Mouse (Mus musculus) liver, embryonic 13.5 days (tissue): ENCODE measurements around the gene Spryd7. TPM values are rescaled to one million over a fixed set of nuclear protein-coding genes. Genes with fewer than 3 reads are reported as not detected.
A peak's percentile ranks its signal among the peaks of the same experiment; 100 is the strongest.
"Not testable (repeated sequence)": the region's sequence is repeated elsewhere in the genome, so short reads cannot be mapped to it uniquely, and the experiment has no call there.

Experiments
- ATAC-seq: fragments of 200-750 bp; cut with Nextera tagmentation; 2 replicates; pipeline ENCODE4 v1.8.0; 2017; ENCODE audit warnings: low read depth, mild to moderate bottlenecking, moderate number of reproducible peaks, moderate library complexity
- DNase-seq: peaks from one replicate; pipeline ENCODE4 v3.0.0; 2022
- H3K27ac ChIP-seq: fragments of 300-500 bp; sonication (generic); 2 replicates; pipeline ENCODE4 v1.5.1; 2015; ENCODE audit warnings: moderate library complexity, mild to moderate bottlenecking, inconsistent platforms
- H3K27me3 ChIP-seq: fragments of 300-500 bp; sonication (generic); 2 replicates; pipeline ENCODE4 v1.6.1; 2015; ENCODE audit warnings: mild to moderate bottlenecking, inconsistent platforms
- H3K36me3 ChIP-seq: fragments of 300-500 bp; sonication (generic); 2 replicates; pipeline ENCODE4 v1.6.1; 2015; ENCODE audit warnings: mild to moderate bottlenecking, inconsistent platforms
- H3K4me1 ChIP-seq: fragments of 300-500 bp; sonication (generic); replicated peaks from 2 replicates; pipeline ENCODE4 v1.6.1; 2015; ENCODE audit warnings: inconsistent platforms
- H3K4me2 ChIP-seq: fragments of 300-500 bp; sonication (generic); 2 replicates; pipeline ENCODE4 v1.6.1; 2015; ENCODE audit warnings: inconsistent platforms, mild to moderate bottlenecking, moderate library complexity
- H3K4me3 ChIP-seq: fragments of 300-500 bp; sonication (generic); replicated peaks from 2 replicates; pipeline ENCODE4 v1.5.1; 2015; ENCODE audit warnings: mild to moderate bottlenecking, inconsistent platforms
- H3K9ac ChIP-seq: fragments of 300-500 bp; sonication (generic); 2 replicates; pipeline ENCODE4 v1.6.1; 2015; ENCODE audit warnings: mild to moderate bottlenecking, inconsistent platforms
- H3K9me3 ChIP-seq: fragments of 300-500 bp; sonication (generic); replicated peaks from 2 replicates; pipeline ENCODE4 v1.6.1; 2016; ENCODE audit warnings: inconsistent platforms
- WGBS: fragments of 180-500 bp; shearing (Covaris S2); methylation state at CpG from one replicate; pipeline ENCODE4 v1.1.7; 2015; ENCODE audit not compliant: insufficient replicate concordance; 5-methylcytosine and 5-hydroxymethylcytosine counted together
- polyA plus RNA-seq: library from polyadenylated mRNA; unstranded; fragments of >200 nt; fragmentation: Nextera tagmentation; extraction: Ambion mirVana; gene quantifications from 2 replicates; pipeline ENCODE4 v1.2.1, GENCODE M21; 2015

Gene Spryd7
- polyA plus RNA-seq, 1 experiment from 2014 or later: 13.2 TPM

DNA sequence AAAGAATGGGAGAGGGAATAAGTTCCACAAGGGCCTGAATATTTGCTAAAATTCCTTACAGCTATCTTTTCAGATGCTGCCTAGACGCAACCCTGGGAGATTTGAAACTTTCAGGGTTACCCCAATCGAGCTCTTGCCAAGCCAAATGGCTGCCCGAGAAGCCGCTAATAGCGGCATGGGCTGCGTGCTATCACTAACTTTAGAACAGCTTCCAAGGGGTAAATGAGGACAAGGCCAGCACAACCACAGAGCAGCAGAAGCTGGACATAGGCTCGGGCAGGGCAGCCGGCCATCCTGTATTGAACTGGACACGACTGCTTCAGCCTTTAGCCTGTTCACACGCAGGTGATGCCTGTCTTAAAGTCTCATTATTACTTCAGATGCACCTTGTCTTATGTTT lies 18.4 kb upstream of the Spryd7 start:
- 82% methylated on average over 10 of the region's 10 CpGs for WGBS
- H3K27ac ChIP-seq: no peak overlapping the region
- no peaks in the 10 kb centered on the region for H3K36me3 ChIP-seq
- ATAC-seq: no peak
- no peak for DNase-seq
- no peaks in the 10 kb centered on the region for H3K9me3 ChIP-seq
- no peaks in the 10 kb centered on the region for H3K4me1 ChIP-seq
- no peak overlapping the region for H3K9ac ChIP-seq
- no peaks in the 10 kb centered on the region for H3K27me3 ChIP-seq
- H3K4me3 ChIP-seq: no peak overlapping the region
- H3K4me2 ChIP-seq: no peak overlapping the region

DNA sequence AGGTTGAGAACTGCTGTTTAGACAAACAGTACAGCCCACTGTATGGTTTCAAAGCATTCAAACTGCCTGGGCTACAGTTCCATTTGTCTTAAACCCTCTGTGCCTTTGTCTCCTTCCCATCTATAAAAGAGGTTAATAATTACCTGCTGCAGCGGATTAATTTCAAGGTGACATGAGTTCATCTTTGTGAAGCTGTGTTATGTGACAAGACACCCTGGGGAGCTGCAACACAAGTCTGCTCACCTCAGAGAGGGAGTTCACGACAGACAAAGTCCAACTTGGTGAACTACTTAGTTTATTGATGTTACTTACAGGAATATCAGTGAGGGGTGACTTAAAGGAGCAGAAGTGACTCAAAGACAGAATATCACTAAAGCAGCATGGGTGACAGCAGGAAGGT lies 15.4 kb upstream of the Spryd7 start:
- Histone ChIP-seq H3K36me3 (no peaks in the 10 kb centered on the region), H3K27me3 (no peaks in the 10 kb centered on the region), H3K9me3 (no peaks in the 10 kb centered on the region), H3K9ac (no peak overlapping the region), H3K4me1 (no peaks in the 10 kb centered on the region), H3K4me3 (no peak overlapping the region), H3K27ac (no peak overlapping the region), H3K4me2 (no peak overlapping the region)
- no peak for ATAC-seq
- whole genome bisulfite sequencing: 65% methylated on average over 2 of the region's 2 CpGs
- no peak for DNase-seq

DNA sequence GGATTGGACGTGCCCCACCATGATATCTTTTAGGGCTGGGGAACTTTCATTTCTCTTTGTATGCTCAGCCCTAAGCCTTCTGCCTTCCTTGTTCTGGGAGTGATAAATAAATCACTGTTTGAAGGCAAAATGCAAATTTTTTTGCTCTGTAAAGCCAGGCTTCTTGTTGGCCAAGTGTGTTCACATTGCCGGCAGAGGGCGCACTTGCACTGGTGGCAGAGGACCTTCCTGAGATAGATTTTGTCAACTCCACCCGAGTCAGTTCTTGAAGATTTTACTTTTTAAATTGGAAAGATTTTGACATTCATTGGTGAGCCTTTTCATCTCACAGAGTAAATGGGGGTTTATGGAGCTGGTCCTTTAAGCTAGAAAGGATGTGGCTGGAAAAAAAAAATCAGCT lies 14.7 kb upstream of the Spryd7 start:
- no peak overlapping the region for H3K4me2 ChIP-seq
- no peaks in the 10 kb centered on the region for H3K36me3 ChIP-seq
- no peaks in the 10 kb centered on the region for H3K27me3 ChIP-seq
- H3K4me3 ChIP-seq: no peak overlapping the region
- no peak overlapping the region for H3K27ac ChIP-seq
- no peak overlapping the region for H3K9ac ChIP-seq
- H3K4me1 ChIP-seq: no peaks in the 10 kb centered on the region
- 11% methylated on average over 4 of the region's 4 CpGs for WGBS
- no peak for ATAC-seq
- DNase-seq: peak; percentile 61
- H3K9me3 ChIP-seq: no peaks in the 10 kb centered on the region

DNA sequence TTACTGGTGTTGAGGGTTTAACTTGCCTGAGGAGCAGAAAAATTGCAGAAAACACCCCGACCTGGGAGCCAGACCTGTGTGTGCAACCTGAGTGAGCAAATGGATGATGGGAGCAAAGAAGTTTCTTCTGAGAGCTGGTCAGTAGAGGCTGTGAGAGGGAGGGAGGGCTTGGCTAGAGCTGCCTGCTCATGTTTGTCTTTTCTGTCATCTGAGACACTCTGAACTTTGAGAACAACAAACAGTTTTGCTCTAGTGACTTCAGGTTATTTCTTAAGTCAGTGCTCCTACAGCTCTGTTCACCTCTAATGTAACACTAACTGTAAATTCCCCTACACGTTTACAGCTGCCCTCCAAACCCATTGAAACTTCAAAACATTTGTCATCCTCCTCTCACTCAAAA lies 12.7 kb upstream of the Spryd7 start:
- Histone ChIP-seq H3K4me3 (no peak overlapping the region), H3K9ac (no peak overlapping the region), H3K27ac (no peak overlapping the region), H3K36me3 (no peaks in the 10 kb centered on the region), H3K4me1 (no peaks in the 10 kb centered on the region), H3K9me3 (no peaks in the 10 kb centered on the region), H3K27me3 (no peaks in the 10 kb centered on the region), H3K4me2 (no peak overlapping the region)
- no peak for DNase-seq
- WGBS: 43% methylated on average over 2 of the region's 2 CpGs
- ATAC-seq: no peak

DNA sequence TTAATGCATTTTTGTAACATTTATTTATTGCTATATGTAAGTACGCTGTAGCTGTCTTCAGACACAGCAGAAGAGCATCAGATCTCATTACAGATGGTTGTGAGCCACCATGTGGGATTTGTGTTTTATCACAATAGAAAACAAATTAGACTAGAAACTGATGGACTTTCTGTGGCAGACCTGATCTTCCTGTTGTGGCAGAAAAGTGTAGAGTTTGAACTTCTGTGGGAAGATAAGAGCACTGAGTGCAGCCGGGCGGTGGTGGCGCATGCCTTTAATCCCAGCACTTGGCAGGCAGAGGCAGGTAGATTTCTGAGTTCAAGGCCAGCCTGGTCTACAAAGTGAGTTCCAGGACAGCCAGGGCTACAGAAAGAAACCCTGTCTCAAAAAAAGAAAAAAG lies 9.5 kb upstream of the Spryd7 start:
- not testable (repeated sequence) for ATAC-seq

DNA sequence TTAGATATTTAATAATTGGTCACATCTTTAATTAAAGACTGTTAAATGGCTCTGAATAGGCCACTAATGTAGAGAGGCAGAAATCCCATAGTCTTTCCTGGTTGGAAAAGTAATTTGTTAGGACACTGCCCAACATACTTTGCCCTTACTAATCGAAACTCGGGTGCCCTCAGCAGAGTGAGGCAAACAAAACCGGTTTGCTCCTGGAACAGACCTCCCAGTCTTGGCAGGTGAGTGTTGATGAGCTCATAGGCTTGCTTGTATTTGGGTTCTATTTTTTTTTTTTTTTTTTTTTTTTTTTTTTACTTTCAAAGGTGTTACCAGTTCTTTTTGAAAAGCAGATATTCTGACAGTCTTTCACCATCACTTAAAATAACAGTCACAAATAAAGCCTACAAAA lies 3.2 kb upstream of the Spryd7 start:
- DNase-seq (no peak), ATAC-seq (no peak)
- H3K27ac ChIP-seq: no peak overlapping the region
- H3K9me3 ChIP-seq: no peaks in the 10 kb centered on the region
- no peak overlapping the region for H3K4me3 ChIP-seq
- H3K27me3 ChIP-seq: no peaks in the 10 kb centered on the region
- whole genome bisulfite sequencing: 63% methylated on average over 3 of the region's 3 CpGs
- H3K36me3 ChIP-seq: no peaks in the 10 kb centered on the region
- no peak overlapping the region for H3K9ac ChIP-seq
- H3K4me1 ChIP-seq: peaks cover 22% of the 10 kb centered on the region
- no peak overlapping the region for H3K4me2 ChIP-seq

More for the DNA sequence above, 9.5 kb upstream of the Spryd7 start:
- not testable (repeated sequence) for H3K9me3 ChIP-seq, H3K4me2 ChIP-seq, H3K36me3 ChIP-seq, H3K27ac ChIP-seq, DNase-seq, H3K9ac ChIP-seq, H3K4me1 ChIP-seq, H3K4me3 ChIP-seq, H3K27me3 ChIP-seq
- 41% methylated on average over 4 of the region's 4 CpGs for WGBS

DNA sequence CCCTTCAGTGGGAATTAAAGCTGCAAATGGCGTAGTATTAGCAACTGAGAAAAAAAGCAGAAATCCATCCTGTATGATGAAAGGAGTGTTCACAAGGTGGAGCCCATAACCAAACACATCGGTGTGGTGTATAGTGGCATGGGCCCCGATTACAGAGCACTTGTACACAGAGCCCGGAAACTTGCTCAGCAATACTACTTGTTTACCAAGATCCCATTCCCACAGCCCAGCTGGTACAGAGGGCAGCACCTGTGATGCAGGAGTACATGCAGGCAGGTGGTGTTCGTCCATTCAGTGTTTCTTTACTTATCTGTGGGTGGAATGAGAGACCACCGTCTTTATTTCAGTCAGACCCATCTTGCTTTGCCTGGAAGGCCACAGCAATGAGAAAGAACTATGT lies 2.2 kb upstream of the Spryd7 start:
- WGBS: 82% methylated on average over 6 of the region's 6 CpGs
- Histone ChIP-seq H3K27ac (no peak overlapping the region), H3K36me3 (no peaks in the 10 kb centered on the region), H3K4me2 (no peak overlapping the region), H3K4me1 (peaks cover 28% of the 10 kb centered on the region), H3K9ac (no peak overlapping the region), H3K27me3 (no peaks in the 10 kb centered on the region), H3K4me3 (no peak overlapping the region), H3K9me3 (no peaks in the 10 kb centered on the region)
- DNase-seq (no peak), ATAC-seq (no peak)

DNA sequence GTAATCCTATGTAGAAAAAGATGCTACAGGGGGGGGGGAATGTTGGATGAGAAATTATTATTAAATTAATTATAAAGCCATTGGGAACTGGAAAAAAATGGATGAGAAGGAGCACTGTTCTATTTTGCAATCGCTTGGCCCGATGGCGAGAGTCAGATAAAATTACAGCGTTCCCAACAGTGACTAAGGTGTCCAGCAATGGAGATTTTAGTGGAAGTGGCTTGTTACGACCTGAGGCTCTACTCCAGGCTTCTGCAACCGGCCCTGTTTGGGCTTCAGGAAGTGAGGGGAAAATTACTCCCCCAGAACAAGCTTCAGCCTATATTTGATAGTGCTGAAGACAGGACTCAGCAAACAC lies 776 bp downstream of the Spryd7 start:
- no peaks in the 10 kb centered on the region for H3K9me3 ChIP-seq
- H3K36me3 ChIP-seq: no peaks in the 10 kb centered on the region
- H3K4me1 ChIP-seq: peaks cover 28% of the 10 kb centered on the region
- DNase-seq (no peak), ATAC-seq (no peak)
- WGBS: under 1% methylated on average over 6 of the region's 6 CpGs
- peak overlapping the region; percentile 89 for H3K9ac ChIP-seq
- H3K27ac ChIP-seq: peak overlapping the region; percentile 83
- peak overlapping the region; percentile 99 for H3K4me2 ChIP-seq
- no peaks in the 10 kb centered on the region for H3K27me3 ChIP-seq
- H3K4me3 ChIP-seq: peak overlapping the region; percentile 82

DNA sequence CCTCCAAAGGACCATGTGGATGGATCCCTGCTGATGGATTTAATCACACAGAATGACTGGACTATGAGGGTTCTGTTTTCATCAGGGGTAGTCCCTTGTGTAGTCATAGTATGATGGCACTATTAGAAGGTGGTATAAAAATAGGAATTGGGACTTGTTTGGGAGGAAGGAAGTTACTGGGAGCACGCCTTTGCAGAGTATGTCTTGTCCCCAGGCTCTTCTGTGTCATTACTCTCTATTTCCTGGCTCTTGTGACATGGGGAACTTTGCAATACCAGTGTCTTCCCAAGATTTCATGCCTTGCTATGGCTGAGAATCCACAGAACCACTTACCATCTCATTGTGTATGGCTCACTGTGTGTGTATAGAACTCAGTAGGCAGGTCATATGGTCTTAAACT lies 8.1 kb downstream of the Spryd7 start:
- H3K4me2 ChIP-seq: no peak overlapping the region
- H3K9me3 ChIP-seq: no peaks in the 10 kb centered on the region
- H3K4me3 ChIP-seq: no peak overlapping the region
- 71% methylated on average over 1 of the region's 1 CpGs for WGBS
- H3K27ac ChIP-seq: no peak overlapping the region
- no peaks in the 10 kb centered on the region for H3K4me1 ChIP-seq
- no peak for ATAC-seq
- H3K27me3 ChIP-seq: no peaks in the 10 kb centered on the region
- no peak for DNase-seq
- H3K36me3 ChIP-seq: peaks cover 13% of the 10 kb centered on the region
- no peak overlapping the region for H3K9ac ChIP-seq

DNA sequence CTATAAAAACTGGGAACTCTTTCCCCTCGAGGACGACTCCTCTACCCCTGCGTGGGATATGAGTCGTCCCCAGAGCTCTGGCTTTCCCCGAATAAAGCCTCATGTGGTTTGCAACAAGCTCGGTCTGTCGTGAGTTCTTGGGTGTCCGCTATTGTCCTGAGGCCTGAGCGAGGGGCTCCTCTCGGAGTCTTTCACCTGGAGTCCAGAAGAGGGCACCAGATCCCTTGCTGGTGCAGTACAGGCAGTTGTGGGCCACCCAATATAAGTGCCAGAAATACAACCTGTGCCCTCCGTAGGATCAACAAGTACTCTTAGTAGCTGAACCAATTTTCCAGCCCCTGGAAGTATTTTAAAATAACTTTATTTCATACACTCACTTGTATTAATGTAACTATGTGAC lies 18.9 kb downstream of the Spryd7 start:
- not testable (repeated sequence) for H3K27me3 ChIP-seq, H3K9ac ChIP-seq, ATAC-seq, H3K4me2 ChIP-seq, H3K9me3 ChIP-seq, H3K4me3 ChIP-seq, H3K4me1 ChIP-seq, DNase-seq, H3K27ac ChIP-seq
- H3K36me3 ChIP-seq: peaks cover 14% of the 10 kb centered on the region
- WGBS: 87% methylated on average over 10 of the region's 11 CpGs

DNA sequence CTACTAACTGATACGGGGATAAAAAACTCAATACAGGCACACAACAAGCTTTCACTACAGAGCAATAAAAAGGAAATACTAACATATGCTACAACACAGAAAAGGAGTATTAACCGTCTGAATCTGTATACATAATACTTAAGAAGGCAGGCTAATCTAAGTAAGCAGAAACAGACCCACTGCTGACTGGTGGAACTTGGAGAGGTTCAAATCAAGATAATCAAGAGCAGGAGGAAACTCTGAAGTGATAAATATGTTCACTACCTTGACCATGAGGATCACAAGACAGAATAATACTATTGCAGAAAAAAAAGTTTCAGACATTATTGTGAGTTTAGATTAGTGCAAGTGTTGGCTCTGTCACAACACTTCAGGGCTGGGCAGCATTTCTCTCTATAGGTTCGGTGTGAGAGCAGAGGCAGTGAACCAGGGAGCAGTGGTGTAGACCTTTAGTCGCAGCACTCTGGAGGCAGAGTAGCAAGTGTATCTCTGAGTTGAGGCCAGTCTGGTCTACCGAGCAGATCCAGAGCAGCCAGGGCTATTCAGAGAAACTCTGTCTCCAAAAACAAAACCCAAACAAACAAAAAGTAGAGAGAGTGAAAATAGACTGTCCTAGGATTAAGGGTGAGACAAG lies 19.9 kb downstream of the Spryd7 start:
- no peak for DNase-seq
- WGBS: 72% methylated on average over 5 of the region's 5 CpGs
- H3K4me1 ChIP-seq: no peaks in the 10 kb centered on the region

DNA sequence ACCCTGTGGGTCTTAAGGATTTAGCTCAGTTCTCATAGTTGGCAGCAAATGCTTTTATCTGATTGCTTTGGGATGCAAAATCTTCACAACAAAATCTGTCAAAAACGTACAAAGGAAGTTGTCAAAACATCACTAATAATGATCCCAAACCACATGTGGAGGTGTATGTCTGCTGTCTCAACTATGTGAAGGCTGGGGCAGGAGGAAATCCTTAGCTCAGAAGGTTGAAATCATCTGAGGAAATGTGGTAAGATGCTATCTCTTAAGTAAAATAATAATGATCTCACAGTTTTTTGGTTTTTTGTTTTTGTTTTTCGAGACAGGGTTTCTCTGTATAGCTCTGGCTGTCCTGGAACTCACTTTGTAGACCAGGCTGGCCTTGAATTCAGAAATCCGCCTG lies 20.9 kb downstream of the Spryd7 start:
- no peak for DNase-seq
- no peaks in the 10 kb centered on the region for H3K27me3 ChIP-seq
- no peaks in the 10 kb centered on the region for H3K9me3 ChIP-seq
- peaks cover 17% of the 10 kb centered on the region for H3K36me3 ChIP-seq
- H3K4me3 ChIP-seq: no peak overlapping the region
- no peak overlapping the region for H3K9ac ChIP-seq
- H3K27ac ChIP-seq: no peak overlapping the region
- no peaks in the 10 kb centered on the region for H3K4me1 ChIP-seq
- WGBS: 79% methylated on average over 3 of the region's 3 CpGs
- ATAC-seq: no peak
- H3K4me2 ChIP-seq: no peak overlapping the region

More for the DNA sequence above, 19.9 kb downstream of the Spryd7 start:
- H3K9me3 ChIP-seq: no peaks in the 10 kb centered on the region
- peaks cover 17% of the 10 kb centered on the region for H3K36me3 ChIP-seq
- no peak overlapping the region for H3K4me3 ChIP-seq
- no peak overlapping the region for H3K27ac ChIP-seq
- H3K9ac ChIP-seq: no peak overlapping the region
- no peak overlapping the region for H3K4me2 ChIP-seq
- ATAC-seq: no peak
- H3K27me3 ChIP-seq: no peaks in the 10 kb centered on the region
